Mouse (Mus musculus): ENCODE measurements at regions not wholly inside any gene's neighbourhood (a gene's known extent, or its start where the extent isn't known, plus 50 kb on each side); places are given as distances from the start of the nearest gene placed in this dataset.

- DNase-seq (ENCODE audit: low read depth) = no peak
Measured at GRCm38 (mm10) chr5:133814436-133814835, 285.1 kb upstream of the Castor2 start.

DNA sequence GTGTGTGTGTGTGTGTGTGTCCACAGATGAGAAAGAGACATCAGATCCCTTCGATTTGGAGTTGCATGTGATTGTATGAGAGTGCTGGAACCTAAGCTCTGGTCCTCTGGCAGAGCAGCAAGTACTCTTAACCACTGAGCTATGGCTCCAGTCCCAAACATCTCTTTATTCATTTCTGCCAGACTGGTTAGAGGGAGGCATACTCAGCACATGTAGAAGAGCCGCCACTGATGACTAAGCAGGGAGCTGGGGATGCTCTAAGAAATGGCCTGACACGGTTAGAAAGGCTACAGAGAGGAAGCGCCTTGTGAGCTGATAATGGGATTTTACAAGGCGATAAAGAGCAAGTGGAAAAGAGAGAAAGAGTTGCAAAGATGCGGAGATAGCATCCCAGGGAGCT, 287.3 kb upstream of the Castor2 start:
- no peak for DNase-seq (ENCODE audit: low read depth)

DNA sequence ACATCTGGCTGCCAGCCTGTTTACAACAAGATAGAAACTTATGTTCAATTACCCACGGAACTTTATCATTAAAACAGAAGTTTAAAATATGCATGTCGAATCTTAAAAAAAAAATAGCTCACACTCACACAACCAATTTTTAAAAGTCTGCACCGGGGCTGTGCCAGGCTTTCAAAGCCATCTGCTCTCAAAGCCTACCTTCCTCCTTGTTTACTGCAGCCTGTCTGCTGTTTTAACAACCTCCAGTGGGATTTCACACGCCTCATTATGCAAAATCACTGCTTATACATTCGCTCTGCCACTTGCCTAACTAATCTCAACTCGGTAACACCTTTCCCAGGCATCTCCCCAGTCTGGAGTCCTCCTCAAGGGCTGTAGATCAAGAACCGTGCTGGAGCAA, 292.6 kb upstream of the Castor2 start:
- DNase-seq (ENCODE audit: low read depth) = no peak

- DNase-seq (ENCODE audit: low read depth) = peak; percentile 29
Measured at GRCm38 (mm10) chr5:133802001-133802400, 297.5 kb upstream of the Castor2 start.

GRCm38 (mm10) chr5:133795638-133796037, 303.9 kb upstream of the Castor2 start:
- peak; percentile 12 for DNase-seq (ENCODE audit: low read depth)

DNA sequence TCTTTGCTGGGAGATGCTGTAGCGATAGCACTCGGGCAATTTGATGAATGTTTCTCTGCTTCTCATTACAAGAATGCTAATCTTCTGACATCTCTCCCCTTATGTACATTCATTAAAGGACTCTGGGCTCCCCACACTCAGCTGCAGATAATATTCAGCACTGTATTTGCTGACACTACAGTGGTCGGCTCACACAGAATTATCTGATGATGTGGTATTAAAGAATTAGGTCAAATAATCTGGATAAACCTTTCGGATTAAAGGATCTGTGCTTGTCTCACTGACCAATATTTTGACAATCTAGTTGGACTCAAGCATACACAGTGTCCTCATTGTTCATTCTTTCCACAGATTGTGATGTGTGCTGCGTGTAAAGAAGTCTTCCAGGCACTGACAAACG, 308.8 kb upstream of the Castor2 start:
- DNase-seq (ENCODE audit: low read depth) = no peak

DNA sequence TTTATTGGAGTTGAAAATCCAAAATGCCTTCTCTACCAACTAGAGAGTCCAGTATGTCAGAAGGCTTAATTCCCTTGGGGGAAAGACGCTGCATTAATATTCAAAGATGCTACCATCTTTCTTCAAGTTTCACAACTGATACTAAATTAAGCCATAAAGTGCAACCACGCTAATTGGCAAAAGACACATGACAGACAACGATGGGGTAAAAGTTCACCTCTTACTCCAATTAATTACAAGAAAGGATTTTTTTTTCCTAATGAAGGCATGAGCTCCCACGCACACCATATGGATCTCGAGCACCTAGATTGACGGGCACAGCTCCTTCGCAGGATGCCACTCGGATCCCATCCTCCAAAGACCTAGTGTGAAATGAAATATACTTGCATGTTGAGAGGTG, 311.5 kb upstream of the Castor2 start:
- no peak for DNase-seq (ENCODE audit: low read depth)

GRCm38 (mm10) chr5:133787491-133787890, 312.0 kb upstream of the Castor2 start:
- no peak for DNase-seq (ENCODE audit: low read depth)

DNA sequence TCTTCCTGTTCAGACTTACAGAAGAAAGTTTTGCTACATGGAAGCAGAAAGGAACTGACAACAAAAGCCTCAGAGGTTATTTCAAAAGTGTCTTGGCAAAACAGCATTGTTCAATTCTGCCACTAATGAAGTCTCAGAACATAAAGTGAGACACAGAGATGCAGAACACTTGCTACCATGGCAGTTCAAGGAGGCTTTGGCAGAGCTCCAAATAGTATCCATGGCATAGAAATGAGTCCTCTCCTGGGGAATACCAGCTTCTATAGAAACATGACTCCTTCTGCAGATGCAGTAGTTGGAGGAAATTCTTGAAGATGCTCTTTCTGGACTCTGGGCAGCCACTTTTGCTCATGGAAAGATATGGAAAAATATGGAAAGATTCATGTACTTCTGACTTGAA, 322.9 kb upstream of the Castor2 start:
- no peak for DNase-seq (ENCODE audit: low read depth)

GRCm38 (mm10) chr5:133774116-133774515, 325.4 kb upstream of the Castor2 start:
- DNase-seq (ENCODE audit: low read depth) = no peak

DNA sequence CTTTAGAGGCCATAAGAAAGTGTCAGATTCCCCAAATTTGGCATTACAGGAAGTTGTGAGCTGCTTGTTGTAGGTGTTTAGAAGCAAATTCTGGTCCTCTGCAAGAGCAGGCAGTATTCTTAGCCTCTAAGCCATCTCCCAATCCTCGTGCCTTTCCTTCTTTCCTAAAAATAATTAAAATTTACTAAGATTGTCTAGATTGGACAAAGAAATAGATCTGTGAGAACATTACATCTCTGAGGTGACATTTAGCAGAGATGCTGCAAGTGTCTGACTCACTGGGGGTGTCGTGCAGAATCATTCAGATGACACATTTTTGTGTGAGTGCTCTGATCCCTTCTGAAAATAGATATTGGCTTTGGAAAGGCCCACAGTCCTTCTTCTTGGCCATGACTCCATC, 330.7 kb upstream of the Castor2 start:
- no peak for DNase-seq (ENCODE audit: low read depth)

GRCm38 (mm10) chr5:133757817-133758216, 341.7 kb upstream of the Castor2 start:
- peak; percentile 25 for DNase-seq (ENCODE audit: low read depth)

DNA sequence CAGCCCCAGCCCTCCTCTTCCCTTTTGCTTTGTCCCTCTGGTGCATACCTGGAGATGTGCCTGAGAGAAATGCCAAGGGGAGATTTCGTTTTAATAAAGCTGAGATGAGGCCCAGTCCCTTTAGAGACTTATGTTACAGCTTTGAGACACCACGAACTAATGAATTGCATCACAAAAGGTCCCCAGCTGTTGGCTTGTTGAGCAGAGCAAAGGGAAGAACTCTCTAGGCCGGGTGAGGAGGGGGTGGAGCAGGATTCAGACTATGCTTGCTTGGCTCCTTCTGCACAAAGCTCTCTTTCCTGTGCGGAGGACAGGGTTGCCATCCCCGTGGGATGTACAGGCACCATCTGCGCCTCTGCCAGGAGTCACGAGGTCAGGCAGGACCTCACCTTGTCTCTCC, 345.3 kb upstream of the Castor2 start:
- no peak for DNase-seq (ENCODE audit: low read depth)

GRCm38 (mm10) chr5:133753461-133754160, 345.9 kb upstream of the Castor2 start:
- DNase-seq (ENCODE audit: low read depth) = no peak

DNA sequence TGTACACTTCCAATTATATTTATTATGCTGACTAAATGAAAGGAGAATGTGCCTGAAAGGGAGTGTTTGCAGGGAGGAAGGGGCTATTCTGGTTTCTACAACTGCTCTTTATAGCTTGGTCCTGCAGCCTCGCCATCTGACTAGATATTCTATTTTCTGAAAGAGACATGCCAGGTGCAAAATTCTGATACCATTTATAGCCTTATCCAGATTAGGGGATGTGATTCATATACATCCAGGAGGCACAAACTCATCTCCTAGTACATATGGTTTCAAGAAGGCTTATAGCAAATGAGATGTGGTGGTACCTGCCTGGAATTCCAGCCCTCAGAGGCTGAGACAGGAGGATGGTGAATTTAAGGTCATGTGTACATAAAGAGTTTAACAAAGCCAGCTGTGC, 352.6 kb upstream of the Castor2 start:
- DNase-seq (ENCODE audit: low read depth) = no peak

- DNase-seq (ENCODE audit: low read depth) = no peak
Measured at GRCm38 (mm10) chr5:133746411-133746810, 353.1 kb upstream of the Castor2 start.

- DNase-seq (ENCODE audit: low read depth) = no peak
Measured at GRCm38 (mm10) chr5:133744136-133744535, 355.4 kb upstream of the Castor2 start.

DNA sequence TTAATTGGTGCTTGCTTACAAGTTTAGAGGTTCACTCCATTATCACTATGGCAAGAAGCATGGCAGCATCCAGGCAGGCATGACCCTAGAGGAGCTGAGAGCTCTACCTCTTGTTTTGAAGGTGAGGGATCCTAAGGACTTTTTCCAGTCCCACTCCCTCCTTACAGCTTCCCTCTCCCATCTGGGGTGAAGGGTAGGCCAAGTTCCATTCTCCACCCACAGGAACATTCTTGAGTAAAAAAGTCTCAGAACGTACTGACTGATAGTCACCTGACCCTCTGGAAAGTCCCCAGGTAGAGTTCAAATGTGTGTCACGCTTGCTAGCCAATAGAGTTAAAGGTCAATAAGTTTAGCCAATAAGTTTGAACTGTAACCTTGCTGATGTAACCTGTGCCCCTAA, 355.9 kb upstream of the Castor2 start:
- no peak for DNase-seq (ENCODE audit: low read depth)

- no peak for DNase-seq (ENCODE audit: low read depth)
Measured at GRCm38 (mm10) chr5:133731871-133732270, 367.6 kb upstream of the Castor2 start.

DNA sequence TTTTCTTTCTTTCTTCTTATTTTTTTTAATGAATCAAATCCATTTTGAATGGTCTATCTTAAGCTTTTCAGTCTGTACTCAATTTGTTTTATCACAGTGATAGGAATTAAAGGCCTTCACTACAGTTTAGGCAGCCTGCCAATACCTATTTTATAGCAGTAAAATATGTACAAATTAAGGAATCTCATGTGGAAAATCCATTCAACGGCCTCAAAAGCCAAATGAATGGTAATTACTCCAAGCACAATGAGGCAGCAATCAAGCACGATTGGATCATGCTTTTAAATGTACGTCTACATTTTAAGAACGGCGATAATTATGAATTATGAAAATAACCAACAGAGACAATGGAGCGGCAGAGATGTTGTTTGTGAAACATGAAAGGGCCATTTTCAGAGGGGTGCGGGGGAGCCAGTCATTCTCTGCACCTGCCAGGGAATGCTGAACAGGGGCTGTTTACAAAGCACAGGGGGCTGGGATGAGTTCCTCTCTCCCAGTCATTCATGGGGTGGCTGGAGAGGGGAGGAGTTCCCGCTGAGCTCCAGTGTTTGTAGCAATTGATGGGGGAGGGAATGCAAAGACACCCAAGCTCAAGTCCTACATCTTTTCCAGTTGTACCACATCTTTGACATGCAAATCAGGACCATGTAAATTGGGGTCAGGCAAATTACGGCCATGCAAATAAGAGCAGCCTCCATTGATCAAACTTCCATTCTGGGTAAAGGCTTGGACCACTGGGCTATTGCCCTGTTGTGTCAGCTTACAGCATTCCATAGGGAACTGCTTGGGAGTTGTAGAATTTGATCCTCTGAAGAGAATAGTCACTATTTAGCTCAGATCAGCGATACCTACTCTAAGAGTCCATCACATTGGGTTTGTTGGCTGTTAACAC, 381.1 kb upstream of the Castor2 start:
- no peak for DNase-seq (ENCODE audit: low read depth)

DNA sequence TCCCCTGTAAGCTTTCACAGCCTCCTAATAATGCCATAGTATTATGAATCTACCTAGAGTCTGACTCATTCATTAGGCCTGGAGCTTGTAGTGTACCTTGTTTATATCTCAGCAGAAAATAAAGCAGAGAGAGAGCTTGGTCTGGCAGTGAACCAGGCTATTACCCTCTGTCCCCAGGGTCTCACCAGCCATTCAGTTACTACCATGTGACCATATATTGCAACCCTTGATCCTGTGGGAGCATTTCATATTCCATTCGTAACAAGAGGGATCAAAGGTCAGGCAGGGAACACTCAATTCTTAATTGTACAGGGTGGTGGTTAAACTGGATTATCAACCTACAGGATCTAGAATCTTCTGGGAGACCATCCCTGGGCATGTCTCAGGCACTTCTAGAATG, 383.7 kb upstream of the Castor2 start:
- DNase-seq (ENCODE audit: low read depth) = no peak

DNA sequence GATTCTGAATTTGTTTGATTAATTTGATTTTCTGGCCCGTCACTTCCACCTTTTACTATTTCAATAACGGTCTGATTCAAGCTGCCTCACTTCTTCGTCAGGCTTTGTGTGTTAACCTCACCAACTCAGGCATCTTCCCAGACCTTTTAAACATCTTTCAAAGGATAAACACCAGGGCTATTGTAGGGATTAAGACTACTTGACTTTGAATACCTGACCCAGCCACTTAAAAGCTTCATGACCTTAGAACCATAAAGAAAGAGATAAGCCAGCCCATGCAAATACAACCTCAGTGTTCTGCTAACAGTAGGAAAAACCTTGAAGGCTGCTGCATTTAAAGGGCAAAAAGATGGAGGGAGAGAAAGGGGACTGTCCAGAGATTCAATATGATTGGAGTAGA, 386.9 kb upstream of the Castor2 start:
- DNase-seq (ENCODE audit: low read depth) = no peak

DNA sequence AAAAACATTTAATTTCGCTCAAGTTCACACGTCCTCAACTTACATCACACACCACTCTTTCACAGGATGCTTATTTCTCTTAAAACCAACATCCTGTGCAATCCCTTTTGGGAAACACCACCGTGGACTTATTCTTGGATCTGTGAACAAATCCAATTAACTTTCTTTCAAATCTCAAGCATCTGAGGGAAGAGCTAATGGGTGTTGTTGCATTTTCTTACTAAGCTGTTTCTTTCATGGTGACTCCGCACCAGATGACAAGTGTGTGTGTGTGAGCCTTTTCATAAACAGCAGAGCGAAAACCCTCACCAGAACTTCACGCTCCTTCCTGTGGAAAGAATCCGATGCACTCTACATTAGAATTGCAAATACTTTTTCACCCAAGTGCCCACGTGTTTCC, 390.6 kb upstream of the Castor2 start:
- DNase-seq (ENCODE audit: low read depth) = no peak

GRCm38 (mm10) chr5:133686206-133686605, 413.3 kb upstream of the Castor2 start:
- DNase-seq (ENCODE audit: low read depth) = no peak
